Mouse (Mus musculus): ENCODE measurements around the gene Fam171a1.

GRCm38 (mm10) chr2:3244251-3244650, 130.2 kb downstream of the Fam171a1 start:
- TF ChIP-seq CTCF (conservative IDR thresholded peaks at IDR 0.05; ENCODE audit: insufficient read depth, insufficient read length, low read depth, low read length): no peak
- TF ChIP-seq POLR2A (IDR thresholded peaks at IDR 0.05; ENCODE audit: low read depth, low read length): no peak
